Mouse (Mus musculus) embryonic facial prominence, embryonic 14.5 days (tissue): Measurements from ENCODE around the gene Scmh1. TPM values are rescaled to one million over a fixed set of nuclear protein-coding genes. Genes with fewer than 3 reads are reported as not detected.

Source experiments
- ATAC-seq: fragments of 200-750 bp; cut with Nextera tagmentation; 2 replicates; pipeline ENCODE4 v1.8.0; 2017; ENCODE audit warnings: low read depth, moderate number of reproducible peaks, moderate TSS enrichment
- DNase-seq: peaks from one replicate; pipeline ENCODE4 v3.0.0-alpha.2; 2015; ENCODE audit warnings: low spot score
- H3K27ac ChIP-seq: fragments of 300-500 bp; sonication (generic); replicated peaks from 2 replicates; pipeline ENCODE4 v1.5.1; 2014; ENCODE audit warnings: low read depth, mild to moderate bottlenecking, low read length, moderate library complexity
- H3K27me3 ChIP-seq: fragments of 300-500 bp; sonication (generic); replicated peaks from 2 replicates; pipeline ENCODE4 v1.6.1; 2014; ENCODE audit warnings: low read length; ENCODE audit not compliant: control insufficient read depth, insufficient read depth
- H3K36me3 ChIP-seq: fragments of 300-500 bp; sonication (generic); 2 replicates; pipeline ENCODE4 v1.6.1; 2014; ENCODE audit warnings: low read length, mixed read lengths; ENCODE audit not compliant: control insufficient read depth, insufficient read depth
- H3K4me1 ChIP-seq: fragments of 300-500 bp; sonication (generic); 2 replicates; pipeline ENCODE4 v1.6.1; 2014; ENCODE audit warnings: antibody characterized with exemption, low read length; ENCODE audit not compliant: control insufficient read depth, insufficient read depth
- H3K4me2 ChIP-seq: fragments of 300-500 bp; sonication (generic); 2 replicates; pipeline ENCODE4 v1.6.1; 2014; ENCODE audit warnings: low read depth, mild to moderate bottlenecking, low read length, moderate library complexity, mixed read lengths
- H3K4me3 ChIP-seq: fragments of 300-500 bp; sonication (generic); 2 replicates; pipeline ENCODE4 v1.5.1; 2014; ENCODE audit warnings: low read depth, mild to moderate bottlenecking, low read length
- H3K9ac ChIP-seq: fragments of 300-500 bp; sonication (generic); 2 replicates; pipeline ENCODE4 v1.6.1; 2014; ENCODE audit warnings: low read depth, mild to moderate bottlenecking, low read length, moderate library complexity, mixed read lengths
- H3K9me3 ChIP-seq: fragments of 300-500 bp; sonication (generic); 2 replicates; pipeline ENCODE4 v1.6.1; 2016; ENCODE audit warnings: low read length; ENCODE audit not compliant: control insufficient read depth
- WGBS: fragments of 180-500 bp; shearing (Covaris S2); extraction: QIAGEN DNeasy Blood & Tissue Kit; methylation state at CpG from one replicate; pipeline ENCODE4 v1.1.7; 2014; 5-methylcytosine and 5-hydroxymethylcytosine counted together
- polyA plus RNA-seq: library from polyadenylated mRNA; unstranded; fragments of >200 nt; fragmentation: Nextera tagmentation; extraction: Ambion mirVana; gene quantifications from 2 replicates; pipeline ENCODE4 v1.2.1, GENCODE M21; 2014

Gene Scmh1
- 31.4 and 33.6 TPM in 2 replicates for polyA plus RNA-seq

DNA sequence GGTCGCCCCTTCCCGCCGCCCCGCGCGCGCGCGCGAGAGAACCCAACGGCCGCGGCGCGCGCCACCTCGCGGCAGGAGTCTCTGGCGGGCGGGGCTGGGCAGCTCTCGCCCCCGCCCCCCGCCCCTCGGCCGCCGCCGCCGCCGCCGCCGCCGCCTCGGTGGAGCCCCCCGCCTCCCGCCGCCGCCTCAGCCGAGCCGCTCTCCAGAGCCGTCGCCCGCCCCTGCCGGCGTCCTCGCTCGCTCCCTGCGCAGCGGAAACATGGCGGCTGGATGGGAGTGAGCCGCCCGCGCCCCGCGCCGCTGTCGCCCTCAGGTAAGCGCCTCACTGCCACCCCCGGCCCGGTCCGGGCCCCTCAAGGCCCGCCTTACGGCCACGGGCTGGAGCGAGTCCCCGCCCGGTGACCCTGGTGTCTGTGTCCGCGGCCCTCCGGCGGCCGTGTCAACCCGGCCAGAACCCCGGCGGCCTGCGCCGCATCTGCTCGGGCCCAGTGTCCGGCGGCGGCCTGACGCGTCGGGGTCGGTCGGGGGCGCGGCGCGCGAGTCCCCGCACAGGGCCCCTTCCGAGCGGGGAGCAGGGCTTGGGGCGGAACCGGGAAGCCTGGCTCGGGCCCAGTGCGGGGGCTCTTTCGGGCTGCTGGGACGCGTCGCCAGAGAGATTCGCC is at the start of gene Scmh1:
Gene Scmh1 (plus strand): TSS at position 138 of the 662 bp plus-strand sequence.
- DNase-seq (peak; percentile 89), ATAC-seq (peak; percentile 83)
- H3K9ac ChIP-seq = peak within 1 kb of the TSS; percentile 98
- no peaks in the 10 kb centered on the region for H3K36me3 ChIP-seq
- H3K4me3 ChIP-seq = peak within 1 kb of the TSS; percentile 94
- peaks cover 9% of the 10 kb centered on the region for H3K4me1 ChIP-seq
- H3K27ac ChIP-seq = peak within 1 kb of the TSS; percentile 95
- H3K9me3 ChIP-seq = no peaks in the 10 kb centered on the region
- 1% methylated on average over 16 of the region's 102 CpGs for WGBS
- H3K4me2 ChIP-seq = peak within 1 kb of the TSS; percentile 50
- H3K27me3 ChIP-seq = no peaks in the 10 kb centered on the region

- no peak for ATAC-seq
- Histone ChIP-seq H3K9me3 (no peaks in the 10 kb centered on the region), H3K4me2 (no peak overlapping the region), H3K9ac (no peak overlapping the region), H3K27ac (no peak overlapping the region), H3K4me3 (no peak overlapping the region), H3K36me3 (no peaks in the 10 kb centered on the region), H3K27me3 (peaks cover 8% of the 10 kb centered on the region; the same call in 1 of the 2 replicates), H3K4me1 (no peaks in the 10 kb centered on the region)
- WGBS = 0% methylated on average over 8 of the region's 8 CpGs
- no peak for DNase-seq
Measured at GRCm38 (mm10) chr4:120360011-120360521, 45.0 kb upstream of the Scmh1 start.

DNA sequence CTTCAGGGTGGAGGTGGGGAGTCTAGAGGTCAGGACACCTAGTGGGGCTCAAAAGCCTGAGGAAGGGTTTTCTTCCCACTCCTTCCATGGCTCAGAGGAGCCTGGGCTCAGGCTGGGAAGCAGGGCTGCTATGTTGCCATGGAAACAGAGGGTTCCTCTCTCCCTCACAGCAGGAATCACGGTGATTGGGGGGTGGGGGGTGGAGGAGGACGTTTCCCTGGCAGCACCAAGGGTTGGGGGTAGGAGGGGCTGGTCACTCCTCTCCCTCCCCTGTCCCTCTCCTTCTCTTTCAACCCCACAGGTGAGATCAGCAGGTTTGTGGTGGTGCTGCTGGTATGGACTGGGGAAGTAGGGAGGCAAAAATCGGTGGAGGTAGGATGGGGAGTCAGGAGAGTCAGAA is 40.4 kb upstream of the Scmh1 start:
- H3K9me3 ChIP-seq = no peaks in the 10 kb centered on the region
- no peaks in the 10 kb centered on the region for H3K36me3 ChIP-seq
- H3K9ac ChIP-seq = no peak overlapping the region
- no peak overlapping the region for H3K27ac ChIP-seq
- H3K27me3 ChIP-seq = peaks cover 11% of the 10 kb centered on the region; the same call in 1 of the 2 replicates
- DNase-seq (no peak), ATAC-seq (no peak)
- no peaks in the 10 kb centered on the region for H3K4me1 ChIP-seq
- no peak overlapping the region for H3K4me2 ChIP-seq
- no peak overlapping the region for H3K4me3 ChIP-seq
- WGBS = 3% methylated on average over 2 of the region's 3 CpGs

GRCm38 (mm10) chr4:120365456-120365855 is 39.6 kb upstream of the Scmh1 start:
- 29% methylated on average over 5 of the region's 5 CpGs for WGBS
- no peaks in the 10 kb centered on the region for H3K9me3 ChIP-seq
- H3K27ac ChIP-seq = no peak overlapping the region
- ATAC-seq (no peak), DNase-seq (no peak)
- H3K36me3 ChIP-seq = no peaks in the 10 kb centered on the region
- H3K9ac ChIP-seq = no peak overlapping the region
- no peaks in the 10 kb centered on the region for H3K4me1 ChIP-seq
- H3K4me3 ChIP-seq = no peak overlapping the region
- no peak overlapping the region for H3K4me2 ChIP-seq
- H3K27me3 ChIP-seq = 0 out of 2 replicates have a peak, but pooled peaks cover 7% of the 10 kb centered on the region

- Histone ChIP-seq H3K27ac (no peak overlapping the region), H3K4me1 (no peaks in the 10 kb centered on the region), H3K4me2 (no peak overlapping the region), H3K4me3 (no peak overlapping the region), H3K27me3 (0 out of 2 replicates have a peak, but pooled peaks cover 7% of the 10 kb centered on the region), H3K9me3 (no peaks in the 10 kb centered on the region), H3K36me3 (no peaks in the 10 kb centered on the region), H3K9ac (no peak overlapping the region)
- ATAC-seq (no peak), DNase-seq (no peak)
- 81% methylated on average over 2 of the region's 2 CpGs for WGBS
Measured at GRCm38 (mm10) chr4:120368031-120368430, 37.0 kb upstream of the Scmh1 start.

GRCm38 (mm10) chr4:120368663-120369062 is 36.4 kb upstream of the Scmh1 start:
- 9% methylated on average over 4 of the region's 4 CpGs for WGBS
- ATAC-seq = 0 out of 2 replicates have a peak, but pooled peaks have one; percentile 35

DNA sequence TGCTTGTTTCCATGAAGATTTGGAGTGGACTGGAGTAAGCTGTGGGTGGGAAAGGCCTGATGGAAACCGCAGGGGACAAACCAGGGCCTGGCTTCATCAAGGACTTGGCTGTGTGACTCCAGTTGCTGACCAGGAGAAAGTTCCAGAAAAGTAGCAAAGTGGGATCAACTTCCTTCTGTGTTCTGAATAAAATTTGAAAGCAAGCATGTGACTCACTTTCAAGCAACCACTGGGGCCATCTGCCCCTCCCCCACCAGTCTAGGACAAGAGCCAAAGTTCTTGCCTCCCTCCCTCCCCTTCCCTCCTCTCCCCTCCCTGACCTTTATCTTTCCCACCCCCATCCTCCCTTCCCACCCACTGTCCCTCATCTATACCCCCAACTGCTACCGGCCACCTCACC is 35.9 kb upstream of the Scmh1 start:
- ATAC-seq (no peak), DNase-seq (no peak)
- WGBS = 22% methylated on average over 2 of the region's 2 CpGs
- H3K27ac ChIP-seq = no peak overlapping the region
- H3K36me3 ChIP-seq = no peaks in the 10 kb centered on the region
- no peak overlapping the region for H3K9ac ChIP-seq
- no peak overlapping the region for H3K4me2 ChIP-seq
- no peaks in the 10 kb centered on the region for H3K9me3 ChIP-seq
- H3K4me1 ChIP-seq = no peaks in the 10 kb centered on the region
- H3K4me3 ChIP-seq = no peak overlapping the region
- 0 out of 2 replicates have a peak, but pooled peaks cover 3% of the 10 kb centered on the region for H3K27me3 ChIP-seq

More at GRCm38 (mm10) chr4:120368663-120369062, 36.4 kb upstream of the Scmh1 start:
- no peak overlapping the region for H3K27ac ChIP-seq
- H3K9ac ChIP-seq = no peak overlapping the region
- peak; percentile 62 for DNase-seq
- no peaks in the 10 kb centered on the region for H3K9me3 ChIP-seq
- H3K4me2 ChIP-seq = no peak overlapping the region
- H3K27me3 ChIP-seq = 0 out of 2 replicates have a peak, but pooled peaks cover 6% of the 10 kb centered on the region
- H3K4me3 ChIP-seq = no peak overlapping the region
- H3K36me3 ChIP-seq = no peaks in the 10 kb centered on the region
- H3K4me1 ChIP-seq = no peaks in the 10 kb centered on the region

GRCm38 (mm10) chr4:120369861-120370366 is 35.2 kb upstream of the Scmh1 start:
- 0 out of 2 replicates have a peak, but pooled peaks cover 3% of the 10 kb centered on the region for H3K27me3 ChIP-seq
- ATAC-seq (peak; percentile 51; the same call in 1 of the 2 replicates), DNase-seq (peak; percentile 20)
- 22% methylated on average over 10 of the region's 10 CpGs for whole genome bisulfite sequencing
- peak overlapping the region; percentile 18; the same call in 1 of the 2 replicates for H3K4me2 ChIP-seq
- no peaks in the 10 kb centered on the region for H3K4me1 ChIP-seq
- H3K27ac ChIP-seq = no peak overlapping the region
- no peak overlapping the region for H3K4me3 ChIP-seq
- H3K9ac ChIP-seq = no peak overlapping the region
- no peaks in the 10 kb centered on the region for H3K36me3 ChIP-seq
- H3K9me3 ChIP-seq = no peaks in the 10 kb centered on the region
